Mouse (Mus musculus): ENCODE results near the gene Abhd5. TPM values are rescaled to one million over a fixed set of nuclear protein-coding genes. Genes with fewer than 3 reads are reported as not detected.
"Not testable (repeated sequence)": the region's sequence is repeated elsewhere in the genome, so short reads cannot be mapped to it uniquely, and the experiment has no call there.

Abhd5 gene
- 10 to 100 TPM; 65.3 to 82.8 TPM for total RNA-seq (2021)
- long read RNA-seq, experiment 1, transcript Abhd5-204 (7 exons, 3,157 nt) = major isoform, 65 of 94 reads
- long read RNA-seq, experiment 1, partial matches to known transcripts = 8 of 94 reads
- long read RNA-seq, experiment 1, other reads (novel, unspliced or antisense) = 20 of 94 reads
- long read RNA-seq, experiment 2, transcript Abhd5-204 (7 exons, 3,157 nt) = major isoform, 36 of 61 reads
- long read RNA-seq, experiment 2, partial matches to known transcripts = 4 of 61 reads
- long read RNA-seq, experiment 2, other reads (novel, unspliced or antisense) = 19 of 61 reads

- peak; percentile 99 for DNase-seq
These were observed at the start of gene Abhd5 for GRCm38 (mm10) chr9:122351303-122352024. Gene Abhd5 (plus strand): TSS chr9:122351608.

- DNase-seq = no peak
These were observed 46.1 kb upstream of the Abhd5 start for GRCm38 (mm10) chr9:122305302-122305701.

- DNase-seq = peak; percentile 54
These were observed 42.1 kb upstream of the Abhd5 start for GRCm38 (mm10) chr9:122309013-122309980.

- DNase-seq = peak; percentile 90
These were observed 40.8 kb upstream of the Abhd5 start for GRCm38 (mm10) chr9:122310613-122311049.

- peak; percentile 59 for DNase-seq
These were observed 40.2 kb upstream of the Abhd5 start for GRCm38 (mm10) chr9:122311051-122311760.

GRCm38 (mm10) chr9:122312296-122312990 is 39.0 kb upstream of the Abhd5 start:
- no peak for DNase-seq

- DNase-seq = not testable (repeated sequence)
These were observed 38.3 kb upstream of the Abhd5 start for GRCm38 (mm10) chr9:122313128-122313527.

GRCm38 (mm10) chr9:122314386-122314785 is 37.0 kb upstream of the Abhd5 start:
- DNase-seq = no peak

- DNase-seq = no peak
These were observed 36.5 kb upstream of the Abhd5 start for GRCm38 (mm10) chr9:122314942-122315341.

- no peak for DNase-seq
These were observed 35.9 kb upstream of the Abhd5 start for GRCm38 (mm10) chr9:122315501-122315900.

- no peak for DNase-seq
These were observed 34.8 kb upstream of the Abhd5 start for GRCm38 (mm10) chr9:122316562-122316961.

GRCm38 (mm10) chr9:122320626-122321025 is 30.8 kb upstream of the Abhd5 start:
- no peak for DNase-seq

GRCm38 (mm10) chr9:122322356-122322755 is 29.1 kb upstream of the Abhd5 start:
- no peak for DNase-seq

GRCm38 (mm10) chr9:122325996-122326395 is 25.4 kb upstream of the Abhd5 start:
- no peak for DNase-seq

GRCm38 (mm10) chr9:122328199-122328598 is 23.2 kb upstream of the Abhd5 start:
- DNase-seq = no peak

GRCm38 (mm10) chr9:122336677-122337076 is 14.7 kb upstream of the Abhd5 start:
- no peak for DNase-seq

GRCm38 (mm10) chr9:122337510-122337931 is 13.9 kb upstream of the Abhd5 start:
- DNase-seq = peak; percentile 42

GRCm38 (mm10) chr9:122339972-122340371 is 11.4 kb upstream of the Abhd5 start:
- no peak for DNase-seq

- DNase-seq = no peak
These were observed 8.0 kb upstream of the Abhd5 start for GRCm38 (mm10) chr9:122343399-122343798.

GRCm38 (mm10) chr9:122344560-122344959 is 6.8 kb upstream of the Abhd5 start:
- DNase-seq = no peak

- no peak for DNase-seq
These were observed 6.1 kb upstream of the Abhd5 start for GRCm38 (mm10) chr9:122345291-122345690.

All from adrenal gland, postnatal 10 days (tissue).